Mouse (Mus musculus): ENCODE results near the gene Bad.
A peak's percentile ranks its signal among the peaks of the same experiment; 100 is the strongest.

Gene Bad

GRCm38 (mm10) chr19:6936299-6936698 is 5.4 kb upstream of the Bad start:
- peak; percentile 48 to 67 for DNase-seq

DNA sequence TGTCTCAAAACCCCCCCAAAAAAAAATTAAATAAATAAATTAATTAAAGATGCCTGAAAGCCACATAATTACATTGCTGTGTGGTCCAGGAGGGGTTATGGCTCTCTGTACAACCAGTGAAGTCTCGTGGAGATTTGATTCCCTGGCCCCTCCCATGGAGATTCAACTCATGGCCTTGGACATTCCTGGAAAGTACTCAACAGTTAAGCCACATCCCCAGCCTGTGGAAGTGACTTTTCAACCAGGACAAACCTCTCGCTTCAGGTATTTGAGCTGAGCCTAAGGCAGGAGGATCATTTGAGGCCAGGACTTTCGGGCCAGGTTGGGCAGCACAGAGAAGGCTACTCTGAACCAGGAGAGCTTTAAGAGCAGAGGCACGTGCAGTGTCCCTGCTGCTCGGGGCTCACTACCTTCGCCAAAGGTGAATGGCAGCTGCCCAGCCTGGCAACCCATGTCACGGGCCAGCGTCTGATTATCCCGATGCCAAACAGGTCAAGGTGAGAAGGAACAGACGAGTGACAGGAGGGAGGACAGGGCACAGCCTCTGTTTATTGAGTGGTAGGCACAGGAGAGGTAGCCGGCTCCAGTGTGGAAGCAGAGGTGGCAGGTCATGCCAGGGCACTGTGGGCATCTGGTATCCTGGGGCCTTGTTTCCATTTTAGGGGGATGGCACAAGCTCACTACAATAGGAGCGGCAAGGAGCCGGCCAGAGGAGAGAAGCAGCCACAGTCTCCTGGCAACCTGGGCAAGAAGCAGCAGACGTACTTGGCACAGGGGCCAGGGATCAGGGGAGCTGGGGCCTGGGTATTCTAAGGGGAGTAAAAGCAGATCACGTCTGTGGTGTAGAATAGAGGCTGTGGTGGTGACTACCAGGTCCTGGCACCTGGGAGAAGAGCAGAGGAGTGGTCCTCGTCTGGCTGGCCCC is 3.9 kb upstream of the Bad start:
- peak; percentile 76 to 79 for DNase-seq

GRCm38 (mm10) chr19:6939106-6940002 is 2.3 kb upstream of the Bad start:
- DNase-seq = peak; percentile 49 to 51

DNA sequence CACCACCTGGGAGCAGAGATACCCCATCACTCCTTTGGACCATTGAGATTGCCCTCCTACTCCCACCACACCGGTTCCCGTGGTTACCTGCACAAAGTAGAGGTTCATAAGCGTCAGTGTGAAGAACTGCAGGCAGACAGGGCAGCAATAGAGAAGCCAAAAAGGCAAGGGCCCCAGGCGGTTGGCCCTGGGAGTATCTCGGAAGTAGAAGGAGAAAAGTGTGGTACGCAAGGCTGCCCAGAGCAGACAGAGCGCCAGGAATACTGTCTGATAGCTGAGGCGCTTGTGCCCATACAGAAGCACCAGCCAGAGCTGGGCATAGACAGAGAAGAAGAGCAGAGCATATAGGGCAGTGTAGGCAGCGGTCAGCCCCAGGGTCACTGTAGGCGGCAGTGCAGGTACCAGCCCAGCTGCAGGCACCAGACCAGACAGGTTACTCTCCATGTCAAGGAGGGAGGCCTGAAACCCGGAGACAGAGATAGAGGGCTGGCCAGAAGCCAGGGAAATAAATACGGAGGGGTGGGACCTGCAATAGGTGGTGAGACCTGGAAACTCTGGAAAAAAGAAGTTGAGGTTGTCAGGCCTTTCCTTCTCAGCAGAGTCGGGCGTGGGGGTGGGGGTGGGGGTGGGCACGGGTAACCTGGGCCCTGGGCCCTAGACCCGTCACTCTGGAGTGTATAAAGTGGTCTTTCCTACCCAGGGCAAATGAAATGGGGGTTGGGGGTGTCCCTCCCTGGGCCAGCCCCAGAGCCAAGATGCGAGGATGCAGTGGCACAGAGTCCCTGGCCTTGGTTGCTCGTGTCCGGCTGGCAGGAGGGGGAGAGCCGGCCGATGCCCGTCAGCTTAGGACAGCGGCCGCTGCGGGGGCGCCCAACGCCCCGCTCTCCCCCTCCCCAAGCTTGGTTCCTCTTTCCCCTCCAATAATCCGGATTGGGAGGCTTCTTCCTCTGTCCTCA is 987 bp upstream of the Bad start:
- DNase-seq = peak in 1 of 2 experiments; percentile 52

GRCm38 (mm10) chr19:6942249-6942691 is 609 bp downstream of the Bad start, which contains the start of gene Gpr137:
TSS of gene Gpr137 (minus strand) at chr19:6942480.
- DNase-seq = peak; percentile 92 to 95

- DNase-seq = no peak
These were observed 1.1 kb downstream of the Bad start for GRCm38 (mm10) chr19:6942764-6943163.

DNA sequence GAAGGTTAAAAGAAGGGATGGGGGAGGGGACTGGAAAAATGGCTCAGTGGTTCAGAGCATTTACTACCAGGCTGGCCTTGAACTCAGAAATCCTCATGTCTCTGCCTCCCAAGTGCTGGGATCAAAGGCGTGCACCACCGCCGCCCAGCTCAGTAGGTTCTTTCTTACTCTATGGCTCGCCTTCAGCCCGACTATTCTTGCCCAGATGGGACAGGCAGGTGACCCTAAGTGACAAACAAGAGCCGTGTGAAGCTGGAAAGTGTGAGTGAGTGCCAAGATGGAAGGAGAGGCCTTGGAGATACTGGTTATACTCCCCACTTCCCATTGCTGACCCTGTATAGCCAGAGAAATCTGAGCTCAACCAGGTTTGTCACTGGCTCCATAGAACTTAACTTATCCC is 2.0 kb downstream of the Bad start:
- no peak for DNase-seq

- DNase-seq = no peak
These were observed 6.1 kb downstream of the Bad start for GRCm38 (mm10) chr19:6947742-6948141.

DNA sequence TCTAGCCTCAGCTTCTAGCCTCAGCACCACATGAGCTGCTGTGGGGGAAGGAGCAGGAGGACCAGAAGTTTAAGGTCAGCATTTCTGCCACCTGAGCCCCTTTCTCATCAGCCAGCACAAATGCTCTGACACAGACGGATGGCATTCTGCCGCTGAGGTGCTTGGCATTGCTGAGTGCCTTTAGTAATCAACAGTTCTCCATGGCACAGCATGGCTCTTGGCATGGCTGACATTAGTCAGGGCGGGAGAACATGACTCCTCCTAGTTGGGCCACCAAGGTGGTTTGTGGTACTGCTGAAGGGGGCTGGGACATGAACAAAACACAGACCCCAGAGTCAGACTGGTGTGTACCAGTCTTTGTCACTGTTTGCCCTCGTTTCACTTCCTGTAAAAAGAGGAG is 6.5 kb downstream of the Bad start:
- peak; percentile 87 to 91 for DNase-seq

DNA sequence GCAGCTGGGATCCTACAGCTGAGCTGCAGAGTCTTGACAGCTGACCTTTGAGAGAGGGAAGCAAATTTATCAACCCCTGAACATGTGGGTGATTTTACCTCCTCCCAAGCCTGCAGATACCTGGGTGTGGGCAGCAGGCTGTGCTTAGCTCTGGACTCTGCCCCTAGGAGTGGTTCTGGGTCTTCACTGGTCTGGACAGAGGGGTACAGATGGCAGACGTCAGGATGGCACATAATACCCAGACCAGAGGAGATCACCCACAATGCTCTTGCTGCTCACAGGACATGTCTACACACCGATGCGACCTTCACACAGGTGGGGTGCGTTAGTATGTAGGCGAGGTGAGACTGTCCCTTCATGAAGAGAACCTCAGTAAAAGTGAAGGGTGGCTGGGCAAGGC is 7.9 kb downstream of the Bad start:
- no peak for DNase-seq

- no peak for DNase-seq
These were observed 8.3 kb downstream of the Bad start for GRCm38 (mm10) chr19:6949951-6950350.

DNA sequence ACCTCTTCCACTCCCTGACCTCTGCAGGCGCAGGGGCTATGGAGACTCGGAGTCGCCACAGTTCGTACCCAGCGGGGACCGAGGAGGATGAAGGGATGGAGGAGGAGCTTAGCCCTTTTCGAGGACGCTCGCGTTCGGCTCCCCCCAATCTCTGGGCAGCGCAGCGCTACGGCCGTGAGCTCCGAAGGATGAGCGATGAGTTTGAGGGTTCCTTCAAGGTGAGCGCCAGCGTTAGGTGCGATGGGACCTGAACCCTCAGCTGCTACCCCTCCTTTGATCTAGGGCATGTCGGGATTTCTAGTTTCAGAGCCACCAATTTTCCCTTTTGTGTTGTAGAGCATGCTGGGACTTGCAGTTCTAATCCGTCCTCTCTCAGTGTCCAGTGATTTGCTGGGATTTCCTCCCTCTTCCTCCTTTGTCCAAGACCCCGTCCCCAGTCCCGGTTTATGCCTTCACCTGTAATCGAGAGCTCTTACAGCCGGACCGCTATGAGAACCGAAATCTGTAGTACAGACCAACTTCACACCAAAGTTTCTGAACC is 9.0 kb downstream of the Bad start:
- DNase-seq = peak; percentile 72 to 75

DNA sequence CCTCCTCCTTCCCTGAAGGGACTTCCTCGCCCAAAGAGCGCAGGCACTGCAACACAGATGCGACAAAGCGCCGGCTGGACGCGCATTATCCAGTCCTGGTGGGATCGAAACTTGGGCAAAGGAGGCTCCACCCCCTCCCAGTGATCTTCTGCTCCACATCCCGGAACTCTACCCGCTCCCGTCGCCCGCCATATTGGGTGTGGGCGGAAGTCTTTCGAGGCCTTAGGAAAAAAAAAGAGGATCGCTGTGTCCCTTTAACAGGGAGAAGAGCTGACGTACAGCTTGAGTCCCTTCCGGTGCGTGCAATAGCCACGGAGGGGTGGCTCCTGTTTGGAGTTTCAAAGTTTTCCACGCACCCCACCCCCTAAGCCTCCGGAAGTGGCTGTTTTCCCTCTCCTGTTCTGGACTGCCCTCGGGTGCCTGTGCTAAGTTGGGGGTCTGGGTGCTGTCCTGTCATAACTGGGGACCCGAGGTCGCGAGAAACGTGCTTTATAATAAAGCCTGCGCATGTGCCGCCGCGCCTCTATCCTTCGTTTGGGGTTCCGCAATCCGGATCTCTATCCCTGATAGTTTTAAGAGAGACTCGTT is 9.8 kb downstream of the Bad start:
- DNase-seq = peak; percentile 92 to 94

DNA sequence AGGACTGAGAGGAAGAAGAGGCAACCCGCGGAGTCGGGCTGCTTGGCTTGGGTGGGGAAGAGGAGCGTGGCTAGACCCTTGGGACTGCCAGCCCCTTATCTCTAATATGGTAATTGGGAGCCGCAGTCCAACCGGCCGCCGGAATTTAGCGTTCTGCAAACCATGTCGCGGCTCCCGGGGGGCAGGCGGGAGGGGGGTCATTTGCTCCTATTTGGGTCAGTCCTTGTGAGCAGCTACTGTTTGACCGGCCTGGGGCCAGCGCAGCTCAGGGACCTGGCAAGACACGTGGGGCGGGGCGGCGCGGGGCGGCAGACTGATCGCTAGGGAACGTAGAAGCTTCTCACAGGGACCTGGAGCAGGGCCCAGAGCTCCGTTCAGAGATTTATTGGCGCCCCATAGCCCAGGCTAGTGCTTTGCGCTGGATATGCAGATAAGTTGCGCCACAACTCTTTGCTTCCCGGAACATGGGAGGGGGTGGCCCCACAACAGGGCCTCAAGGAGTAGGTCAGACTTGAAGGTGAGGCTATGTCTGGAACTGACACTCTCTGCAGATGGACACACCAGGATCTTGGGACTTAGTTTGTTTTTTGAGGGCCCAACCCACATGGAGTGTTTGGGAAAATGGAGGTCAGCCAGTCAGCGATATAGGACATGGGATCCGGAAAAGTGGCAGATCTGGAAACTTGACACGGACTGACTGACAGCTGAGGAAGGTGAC is 10.5 kb downstream of the Bad start:
- DNase-seq = peak; percentile 78 to 86

DNA sequence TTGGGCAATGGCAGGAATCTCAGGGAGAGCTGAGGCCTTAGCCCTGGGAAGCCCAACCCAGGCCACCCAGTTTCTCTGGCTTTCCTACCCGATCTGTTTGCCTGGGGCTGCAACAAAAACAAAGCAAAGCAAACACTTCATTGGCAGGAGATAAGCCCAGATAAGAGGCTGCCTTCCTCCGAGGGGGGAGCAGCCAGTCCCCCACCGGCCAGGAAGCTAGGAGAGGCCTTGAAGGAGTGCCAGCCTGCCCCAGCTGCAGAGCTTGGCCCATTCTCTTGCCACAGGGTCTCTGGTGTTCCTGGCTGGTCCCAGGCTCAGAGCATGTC is 11.0 kb downstream of the Bad start:
- DNase-seq = peak; percentile 34 to 51

DNA sequence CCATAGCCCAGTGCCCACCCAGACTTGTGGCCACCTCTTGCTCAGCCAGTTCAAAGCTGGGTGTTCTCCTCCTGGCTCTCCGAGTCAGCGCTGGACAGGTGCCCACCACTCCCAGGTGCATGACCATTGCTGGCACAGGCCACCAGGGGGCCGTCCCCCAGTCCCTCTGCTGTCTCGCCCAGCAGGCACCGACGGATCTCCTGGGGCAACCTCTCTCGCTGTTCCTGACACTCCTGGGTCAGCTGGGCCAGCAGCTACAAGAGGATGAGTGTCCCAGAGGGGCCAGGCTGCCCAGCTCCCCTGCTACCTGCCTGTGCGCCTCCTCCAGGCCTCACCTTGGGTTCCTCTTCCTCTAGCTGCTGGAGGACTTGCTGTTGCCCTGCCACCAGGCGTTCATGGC is 12.4 kb downstream of the Bad start:
- peak; percentile 34 to 71 for DNase-seq

GRCm38 (mm10) chr19:6955424-6955823 is 13.8 kb downstream of the Bad start:
- DNase-seq = no peak

DNA sequence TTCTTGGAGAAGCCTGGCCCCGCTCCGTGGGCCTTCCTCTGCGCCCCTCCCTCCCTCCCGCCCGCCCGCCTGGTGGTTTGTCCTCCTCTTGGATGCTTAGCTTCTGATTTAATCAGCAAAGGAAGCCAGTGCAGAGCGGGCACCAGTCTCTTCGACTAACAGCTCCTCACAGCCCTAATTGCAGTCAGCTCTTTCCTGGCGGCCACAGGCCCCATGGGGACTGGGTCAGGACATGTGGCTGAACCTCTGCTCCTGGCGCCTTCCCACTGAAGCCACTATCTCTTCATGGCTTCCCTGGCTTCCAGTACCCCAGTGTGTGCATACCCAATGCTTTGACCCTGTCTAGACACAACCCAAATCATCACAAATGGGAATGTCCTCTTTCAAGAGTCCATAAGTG is 14.8 kb downstream of the Bad start:
- DNase-seq = no peak

DNA sequence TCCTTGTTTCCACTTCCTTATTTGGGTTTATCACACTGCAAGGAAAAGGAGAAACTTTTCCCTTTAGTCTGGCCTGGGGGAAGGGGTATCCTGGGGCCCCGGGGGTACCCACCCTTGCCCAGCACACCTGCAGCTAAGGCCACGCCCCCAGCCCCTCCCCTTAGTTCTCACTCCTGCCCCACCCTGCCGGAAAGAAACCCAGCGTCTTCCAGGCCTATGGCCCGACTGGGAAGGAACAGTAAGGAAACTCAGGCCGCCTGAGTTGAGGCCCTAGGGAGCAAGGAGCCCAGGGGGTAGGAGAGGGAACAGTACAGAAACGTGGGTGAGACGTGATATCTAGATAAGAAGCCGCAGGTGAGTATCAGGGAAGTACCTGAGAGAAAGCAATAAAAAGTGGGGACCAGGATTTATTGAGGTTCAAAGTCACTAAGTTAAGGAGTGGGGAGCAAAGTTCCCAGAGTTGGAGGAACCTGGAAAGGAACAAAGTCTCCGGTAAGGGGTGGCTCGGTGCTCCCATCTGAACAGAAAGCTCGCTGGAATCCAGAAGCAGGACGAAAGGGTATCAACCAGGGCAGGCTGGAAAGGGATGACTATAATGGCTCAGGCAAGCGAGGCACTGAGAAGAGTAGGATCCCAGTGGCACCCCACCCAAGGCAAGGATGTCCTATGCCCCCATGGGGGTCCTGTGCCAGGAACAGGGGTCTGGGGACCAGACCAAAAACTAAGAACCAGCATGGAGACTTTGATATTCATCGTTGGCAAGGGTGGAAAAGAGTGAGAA is 27.0 kb downstream of the Bad start:
- peak in 1 of 2 experiments; percentile 39 for DNase-seq

- no peak for DNase-seq
These were observed 27.6 kb downstream of the Bad start for GRCm38 (mm10) chr19:6969291-6969664.

Data from cerebellum, postnatal 25 days (tissue).